Mouse (Mus musculus) gastrocnemius, postnatal 14 days (tissue): Measurements from ENCODE around the gene Ttll5. TPM values are rescaled to one million over a fixed set of nuclear protein-coding genes. Genes with fewer than 3 reads are reported as not detected.
A peak's percentile ranks its signal among the peaks of the same experiment; 100 is the strongest.

Source experiments
- DNase-seq: peaks from one replicate; pipeline ENCODE4 v3.0.0; 2021; ENCODE audit warnings: mixed read lengths
- intact Hi-C: fragments of 180-260 bp; cut with DNase I; formaldehyde crosslinking; loops from one replicate; pipeline ENCODE4 v1.15.1; 2025; ENCODE audit warnings: low total_unique reads
- total RNA-seq, 2 experiments: library from RNA; stranded (reverse); gene quantifications; 2 replicates each; pipeline ENCODE4 v1.2.3; 2021

Gene Ttll5
- total RNA-seq, 2 experiments from 2014 or later = 7.8 to 8.2 TPM

DNA sequence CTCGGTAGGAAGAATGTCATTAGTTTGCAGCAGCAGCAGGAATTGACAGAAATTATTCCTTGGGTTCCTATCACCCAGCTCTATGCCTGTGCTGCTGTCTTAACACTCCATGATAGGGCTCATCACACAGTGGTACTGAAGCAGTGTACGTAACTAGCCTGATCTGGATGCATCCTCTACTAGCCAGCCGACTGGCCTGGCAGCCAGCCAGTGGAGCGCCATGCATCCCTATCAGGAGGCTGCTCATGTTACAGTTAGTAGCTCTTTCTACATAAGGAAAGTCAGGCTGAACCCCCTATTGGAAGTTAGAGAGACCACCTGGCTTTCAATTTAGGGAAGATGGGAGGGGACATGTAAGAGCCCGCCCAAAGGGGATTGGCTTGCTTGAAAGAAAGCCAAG is 202.5 kb downstream of the Ttll5 start:
- intact Hi-C loops = loop anchor here (5.0 kb wide), 1 partner anchor 45 kb away; no protein-coding TSS in a partner anchor

DNA sequence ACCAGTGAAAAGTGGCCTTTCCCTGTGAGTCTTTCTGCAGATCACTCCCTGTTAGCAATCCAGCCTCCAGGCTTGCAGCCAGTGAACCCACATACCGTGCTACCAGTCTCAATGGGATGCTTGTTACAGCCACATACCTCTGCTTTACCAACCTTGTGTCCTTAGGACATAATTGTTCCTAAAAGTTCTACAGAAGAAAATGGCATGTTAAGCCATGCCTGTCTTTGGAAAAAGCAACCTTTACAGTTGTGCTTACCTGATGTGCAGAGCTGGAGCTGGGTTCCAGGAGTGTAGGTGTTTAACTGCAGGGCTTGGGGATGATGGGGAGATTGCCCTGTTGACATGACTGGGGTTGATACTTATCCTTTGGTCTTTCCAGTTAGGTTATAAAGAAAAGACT is 203.3 kb downstream of the Ttll5 start:
- intact Hi-C loops = loop anchor here (5.0 kb wide), 1 partner anchor 45 kb away; no protein-coding TSS in a partner anchor
- no peak for DNase-seq

More for the DNA sequence above, 202.5 kb downstream of the Ttll5 start:
- no peak for DNase-seq

DNA sequence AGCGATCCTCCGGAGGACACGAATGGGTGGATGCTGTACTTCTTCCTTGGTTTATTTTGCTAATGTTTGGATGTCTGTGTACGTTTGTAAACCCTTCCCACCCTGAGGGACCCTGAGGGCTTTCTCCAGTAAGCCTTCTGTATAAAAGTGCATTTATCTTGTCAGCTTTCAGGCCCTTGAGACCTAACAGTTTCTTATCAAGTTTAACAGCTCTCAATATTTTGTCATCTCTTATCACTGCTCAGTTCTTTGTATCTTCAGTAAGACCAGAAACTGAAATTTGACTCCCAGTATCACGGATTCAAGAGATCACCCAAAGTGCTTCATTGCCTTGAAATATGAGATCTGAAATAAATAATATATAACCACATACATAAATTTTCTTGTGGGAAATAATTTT is 206.5 kb downstream of the Ttll5 start:
- DNase-seq = no peak
- intact Hi-C loops = no loop called here

DNA sequence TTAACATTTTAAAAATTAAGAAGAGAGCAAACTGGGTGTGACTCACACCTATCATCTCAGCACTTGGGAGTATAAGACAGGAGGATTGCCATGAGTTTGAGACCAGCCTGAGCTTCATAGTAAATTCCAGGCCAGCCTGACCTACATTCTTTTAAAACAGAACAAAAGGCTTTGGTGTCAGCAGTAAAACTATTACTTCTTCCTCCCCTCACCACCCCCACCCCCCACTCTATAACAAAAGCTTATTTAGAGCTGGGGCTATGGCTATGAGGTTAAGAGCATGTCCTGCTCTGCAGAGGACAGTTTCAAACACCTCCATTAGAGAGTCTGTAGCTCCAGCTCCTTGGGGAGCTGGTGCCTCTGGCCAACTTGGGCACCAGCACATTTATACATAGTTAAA is 211.1 kb downstream of the Ttll5 start:
- intact Hi-C loops = no loop called here

DNA sequence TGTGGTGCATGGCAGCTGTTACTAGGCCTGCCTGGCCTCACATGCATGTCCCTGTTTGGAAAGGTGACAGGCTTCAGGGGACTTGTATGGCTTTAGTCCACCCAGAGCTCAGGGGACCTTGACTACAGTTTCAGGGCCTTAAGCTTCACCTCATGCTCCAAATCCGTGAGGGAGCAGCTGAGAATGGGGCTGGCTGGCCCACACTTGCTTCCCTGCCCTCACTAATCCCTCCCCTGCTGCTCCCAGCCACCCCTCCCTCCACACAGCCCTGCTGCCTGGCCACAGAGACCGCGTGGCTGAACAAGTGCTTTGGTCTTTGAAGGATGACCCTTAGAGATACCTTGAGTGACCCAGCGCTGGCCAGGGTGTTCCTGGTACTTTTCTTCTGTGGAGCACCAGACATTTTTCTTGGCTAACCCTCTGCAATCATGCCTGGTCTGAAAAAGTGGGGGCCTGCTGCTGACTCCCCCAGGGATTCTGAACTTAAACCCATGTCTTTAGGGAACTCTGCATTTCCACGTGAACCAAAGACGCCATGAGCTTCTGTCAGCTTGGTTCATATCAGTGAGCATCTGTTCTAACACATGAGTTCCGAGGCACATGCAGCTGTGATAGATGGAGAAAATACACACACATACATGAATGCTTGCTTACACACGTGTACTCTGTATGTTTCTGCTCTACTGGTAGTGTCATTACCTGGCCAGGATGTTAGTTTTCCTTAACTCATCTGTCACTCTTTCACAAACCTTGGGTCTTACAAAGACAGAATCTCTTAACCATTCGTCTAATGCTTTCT is 212.1 kb downstream of the Ttll5 start:
- intact Hi-C loops = no loop called here

More for the DNA sequence above, 211.1 kb downstream of the Ttll5 start:
- DNase-seq = no peak

DNA sequence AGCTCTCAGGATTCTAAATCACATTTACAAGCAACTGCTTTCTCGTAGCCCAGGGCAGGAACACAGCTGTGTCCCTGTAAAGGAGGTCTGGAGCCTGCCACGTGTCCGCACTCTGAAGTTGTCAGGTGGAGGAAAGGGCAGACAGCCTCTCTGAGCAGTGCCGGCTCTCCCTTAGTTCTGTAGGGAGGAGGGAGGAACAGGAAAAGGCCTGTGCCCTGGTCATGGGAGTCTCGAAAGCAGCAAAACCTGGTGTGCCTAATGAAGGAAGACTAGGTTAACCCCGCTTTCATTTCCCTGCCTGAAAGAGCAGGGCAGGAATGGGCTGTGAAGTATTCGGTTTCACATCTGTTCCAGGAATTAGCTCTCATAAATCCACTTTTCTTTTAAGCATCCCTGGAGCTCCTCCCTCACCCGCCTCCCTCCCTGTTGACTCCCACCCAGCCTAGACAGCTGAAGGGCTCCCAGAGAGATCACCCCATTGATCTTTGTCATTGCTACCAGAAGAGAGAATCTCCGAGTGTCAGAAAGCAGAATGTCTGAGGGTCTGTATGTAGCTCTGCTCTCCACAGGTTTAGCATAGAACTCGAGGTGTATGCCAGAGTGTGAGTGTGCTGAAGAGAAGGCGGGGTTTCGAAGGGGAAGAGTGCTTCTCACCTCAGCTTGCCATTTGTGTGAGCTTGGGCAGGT is 212.9 kb downstream of the Ttll5 start:
- intact Hi-C loops = no loop called here
- peak; percentile 19 for DNase-seq

More for the DNA sequence above, 212.1 kb downstream of the Ttll5 start:
- DNase-seq = peak; percentile 56

DNA sequence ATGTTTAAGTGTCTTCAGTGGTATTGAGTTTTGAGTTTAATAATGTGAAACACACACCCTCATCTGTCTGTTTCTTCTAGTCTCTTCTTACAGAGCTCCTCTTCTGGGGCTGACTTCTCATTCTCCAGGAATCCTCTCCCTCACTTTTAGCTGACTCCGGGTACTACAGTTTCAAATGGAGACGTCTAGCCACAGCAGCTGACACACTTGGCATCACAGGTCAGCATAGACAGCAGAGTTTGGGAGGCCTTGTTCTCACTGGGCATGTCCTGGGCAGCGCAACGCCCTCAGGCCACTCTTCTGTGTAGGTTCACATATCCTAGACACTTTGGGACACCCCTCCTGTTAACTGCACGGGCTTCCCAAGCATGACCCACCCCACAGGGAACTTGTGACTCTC is 214.6 kb downstream of the Ttll5 start:
- no peak for DNase-seq
- intact Hi-C loops = no loop called here

DNA sequence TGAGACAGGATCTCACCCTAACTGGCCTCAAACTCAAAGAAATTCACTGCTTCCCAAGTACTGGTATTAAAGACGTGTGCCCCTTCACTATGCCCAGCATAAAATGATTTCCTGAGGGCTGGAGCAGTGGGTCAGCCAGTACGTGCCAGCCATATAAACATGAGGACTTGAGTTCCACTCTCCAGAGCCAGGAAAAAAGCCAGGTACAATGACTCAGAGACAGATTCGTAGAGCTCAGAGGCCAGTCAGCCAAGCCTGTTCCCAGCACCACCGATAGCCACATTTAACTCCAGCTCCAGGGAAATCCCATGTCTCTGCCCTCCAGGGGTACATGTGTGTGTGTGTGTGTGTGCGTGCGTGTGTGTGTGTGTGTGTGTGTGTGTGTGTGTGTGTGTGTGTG is 215.3 kb downstream of the Ttll5 start:
- DNase-seq = no peak
- intact Hi-C loops = no loop called here

DNA sequence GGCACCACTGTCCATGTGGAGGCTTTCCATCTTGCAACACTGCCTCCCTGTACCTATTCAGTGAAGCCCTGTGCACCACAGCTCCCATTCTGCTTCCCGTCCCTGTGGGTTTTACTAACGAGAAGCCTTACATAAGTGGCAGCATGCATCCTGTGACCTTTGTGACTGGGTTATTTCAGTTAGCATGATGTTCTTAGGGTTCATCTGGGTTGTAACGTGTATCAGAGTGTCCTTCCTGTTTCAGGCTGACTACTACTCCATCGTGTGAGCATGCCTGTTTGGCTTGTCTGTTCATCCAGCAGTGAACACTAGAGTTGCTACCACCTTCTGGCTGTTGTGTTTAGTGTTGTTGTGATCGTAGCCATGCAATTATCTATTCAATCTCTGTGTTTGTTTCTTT is 221.7 kb downstream of the Ttll5 start:
- DNase-seq = no peak
- intact Hi-C loops = no loop called here

DNA sequence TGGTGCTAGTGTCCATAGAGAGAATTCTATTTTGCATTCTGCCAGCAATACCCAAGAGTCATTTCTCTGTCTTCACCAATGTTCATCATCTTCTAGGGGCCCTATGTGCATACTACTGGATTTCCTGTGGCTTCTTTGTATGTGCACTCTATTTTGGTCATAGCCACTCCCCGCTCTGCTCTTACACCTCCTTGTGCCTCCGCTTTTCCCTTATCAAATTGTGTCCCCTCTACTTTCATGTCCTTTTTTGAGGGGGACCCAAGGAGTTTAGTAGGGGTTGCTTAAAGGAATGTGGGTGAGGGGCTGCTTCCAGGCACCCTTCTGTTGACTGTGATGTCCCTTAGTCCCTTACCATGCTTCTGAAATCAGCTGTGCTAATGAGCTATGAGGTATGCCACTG is 222.3 kb downstream of the Ttll5 start:
- intact Hi-C loops = no loop called here
- no peak for DNase-seq

DNA sequence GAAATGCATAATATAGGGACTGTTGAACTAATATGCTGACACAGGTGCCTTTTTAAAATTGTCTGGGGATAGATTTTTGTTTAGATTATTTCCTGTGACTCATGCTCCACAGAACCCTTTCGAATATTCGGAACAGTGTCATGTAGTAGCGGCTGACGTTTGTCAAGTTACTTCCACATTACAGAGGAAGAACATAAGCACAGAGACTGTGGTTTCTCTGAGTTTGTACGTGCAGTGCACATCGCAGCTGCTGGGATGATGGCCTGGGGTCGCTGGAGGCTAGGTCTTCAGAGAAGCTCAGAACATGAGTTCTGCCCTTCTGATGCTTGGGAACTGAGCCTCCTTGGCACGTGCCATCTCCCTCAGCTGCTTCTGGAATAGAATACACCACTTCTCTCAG is 222.9 kb downstream of the Ttll5 start:
- intact Hi-C loops = no loop called here
- DNase-seq = no peak

DNA sequence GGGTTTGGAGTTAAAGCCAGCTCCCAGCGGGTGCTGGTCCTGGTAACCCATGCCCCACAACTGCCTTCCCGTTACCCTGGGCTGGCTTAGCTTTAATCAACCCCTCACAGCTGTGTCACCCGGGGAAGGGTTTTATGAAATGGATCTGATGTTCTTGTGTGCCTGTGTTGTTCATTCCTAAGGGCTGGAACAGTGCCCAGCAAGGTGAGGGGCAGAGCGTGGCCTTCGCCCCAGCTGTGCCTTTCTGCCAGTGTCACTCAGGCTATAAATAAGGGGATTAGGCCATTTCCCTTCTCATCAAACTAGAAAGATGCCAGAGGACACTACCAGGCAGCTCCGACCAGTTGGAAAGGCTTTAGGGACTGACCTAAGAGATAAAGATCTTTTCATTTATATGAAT is 225.4 kb downstream of the Ttll5 start:
- intact Hi-C loops = no loop called here
- DNase-seq = no peak

DNA sequence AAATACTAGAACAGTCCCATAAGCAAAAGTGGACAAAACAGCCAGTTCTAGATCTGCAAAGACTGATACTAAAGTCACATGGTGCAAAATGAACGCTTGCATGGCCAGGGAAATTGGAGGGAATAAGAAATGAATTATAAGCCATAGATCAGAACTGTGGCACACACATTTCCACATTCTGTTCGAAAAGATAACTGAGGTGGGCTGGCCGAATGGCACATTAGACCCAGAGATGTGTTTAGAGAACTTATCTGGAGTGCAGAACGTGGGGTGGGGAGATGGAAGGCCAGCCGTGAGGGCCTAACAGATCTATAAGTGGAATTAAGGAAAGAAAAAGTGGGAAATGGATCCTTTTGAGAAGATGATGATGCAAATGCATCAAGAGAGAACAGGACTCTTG is 227.0 kb downstream of the Ttll5 start:
- intact Hi-C loops = no loop called here
- DNase-seq = no peak

DNA sequence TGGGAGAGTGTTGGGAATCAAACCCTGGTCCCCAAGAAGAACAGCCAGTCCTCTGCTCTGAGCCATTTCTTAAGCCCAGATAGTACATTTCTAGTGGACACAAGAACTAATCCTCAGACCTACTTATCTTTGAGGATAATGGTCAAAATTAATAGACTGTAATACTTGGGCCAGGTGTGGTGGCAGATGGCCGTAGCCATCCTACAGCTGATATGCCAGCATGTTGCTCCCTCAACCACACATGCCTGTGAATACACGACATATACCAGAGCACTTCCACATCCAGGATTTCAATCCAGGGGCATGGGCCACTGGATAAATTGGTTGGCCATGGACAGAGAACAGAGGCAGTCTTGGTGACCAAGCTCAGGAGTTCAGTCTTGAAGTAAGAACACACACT is 230.8 kb downstream of the Ttll5 start:
- intact Hi-C loops = no loop called here

DNA sequence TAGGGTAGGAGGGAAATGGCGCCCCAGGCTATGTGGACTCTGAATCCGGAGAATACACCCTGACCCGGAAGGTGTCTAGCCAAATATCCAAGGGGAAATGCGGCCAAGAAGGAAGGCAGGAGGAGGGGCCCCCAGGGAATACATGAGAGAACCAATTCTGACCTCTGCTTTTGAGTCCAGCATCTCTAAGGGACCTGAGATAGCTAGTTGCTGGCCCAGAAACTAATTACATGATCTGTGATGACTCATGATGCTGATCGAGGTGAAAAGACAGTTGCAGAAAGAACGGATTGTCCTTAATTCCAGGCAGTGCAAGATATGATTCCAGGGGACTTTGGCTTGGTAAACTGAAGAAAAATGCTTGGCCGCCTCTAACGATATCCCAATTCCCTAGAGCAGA is 232.5 kb downstream of the Ttll5 start:
- intact Hi-C loops = no loop called here
- no peak for DNase-seq

More for the DNA sequence above, 230.8 kb downstream of the Ttll5 start:
- no peak for DNase-seq

DNA sequence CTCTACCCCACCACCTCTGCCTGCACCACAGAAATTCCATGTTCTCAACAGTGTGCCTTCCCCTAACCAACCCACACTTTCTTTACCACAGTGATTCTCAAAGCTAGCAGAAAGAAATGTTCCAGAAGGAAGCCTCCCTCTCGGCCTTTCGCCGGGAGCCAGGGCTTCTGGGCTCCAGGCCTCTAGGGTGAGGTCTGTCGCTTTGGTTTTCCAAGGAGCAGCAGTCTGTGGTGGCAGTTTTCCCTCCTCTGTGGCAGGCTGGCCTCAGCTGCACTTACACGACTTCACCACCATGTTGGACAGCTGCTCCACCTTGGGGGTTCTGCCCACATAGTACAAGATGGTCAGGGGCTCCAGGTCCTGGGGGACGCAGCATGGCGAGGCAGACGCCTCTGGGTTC is 233.1 kb downstream of the Ttll5 start:
- intact Hi-C loops = no loop called here
- no peak for DNase-seq

DNA sequence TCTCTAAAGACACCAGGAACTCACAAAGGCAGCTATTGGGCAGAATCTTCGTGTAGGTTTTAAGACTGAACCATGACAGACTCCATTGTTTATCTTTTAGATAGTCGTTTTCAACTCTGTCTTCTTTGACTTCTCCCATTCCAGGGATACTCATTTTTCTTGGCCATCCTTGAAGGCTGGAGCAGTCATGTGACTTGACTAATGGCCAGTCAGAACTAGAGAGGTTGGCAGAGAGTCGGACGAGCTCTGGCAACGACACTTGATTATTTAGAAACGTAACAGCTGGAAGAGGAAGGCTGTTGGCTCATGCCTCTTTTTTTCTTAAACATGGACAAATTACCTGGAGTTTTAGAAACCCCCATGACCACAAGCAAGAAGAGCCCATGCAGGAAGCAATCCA is 234.9 kb downstream of the Ttll5 start:
- no peak for DNase-seq
- intact Hi-C loops = no loop called here

DNA sequence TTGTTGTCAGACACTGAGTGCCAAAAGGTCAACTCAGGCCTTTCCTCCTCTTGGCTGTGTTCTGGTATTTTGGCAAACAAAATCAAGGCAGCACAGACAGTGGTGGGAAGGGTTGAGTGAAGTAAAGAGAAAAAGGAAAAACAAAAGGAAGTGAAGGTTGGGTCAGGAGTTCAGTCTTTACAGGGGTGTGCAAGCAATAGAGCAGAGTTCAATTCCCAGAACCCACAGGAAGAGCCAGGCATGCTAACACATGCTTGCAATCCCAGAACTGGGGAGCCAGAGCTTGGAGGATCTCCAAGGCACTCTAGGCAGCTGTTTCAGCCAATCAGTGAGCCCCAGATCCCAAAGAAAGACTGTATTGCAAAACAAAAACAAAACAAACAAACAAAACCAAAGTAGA is 240.3 kb downstream of the Ttll5 start:
- intact Hi-C loops = no loop called here
- no peak for DNase-seq

DNA sequence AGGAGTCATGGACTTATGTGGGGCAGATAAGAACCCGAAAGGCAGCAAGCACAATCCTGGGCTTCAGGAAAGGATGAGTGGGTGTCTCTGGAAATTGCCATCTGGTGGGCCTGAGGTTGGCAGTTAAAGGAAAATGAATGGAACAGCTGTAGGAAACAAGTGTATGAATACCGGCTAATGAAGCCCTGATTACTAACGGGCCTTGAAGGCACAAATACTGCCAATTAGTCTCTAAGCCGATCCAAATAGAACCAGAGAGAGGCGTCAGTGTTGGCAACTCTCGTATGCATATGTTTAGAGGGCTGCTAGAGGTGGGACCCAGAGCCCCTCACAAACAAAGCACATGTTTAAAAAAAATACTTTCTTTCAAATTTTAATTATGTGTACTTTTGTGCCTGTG is 247.0 kb downstream of the Ttll5 start:
- intact Hi-C loops = loop anchor here (5.0 kb wide), 1 partner anchor 44 kb away; no protein-coding TSS in a partner anchor
- no peak for DNase-seq

DNA sequence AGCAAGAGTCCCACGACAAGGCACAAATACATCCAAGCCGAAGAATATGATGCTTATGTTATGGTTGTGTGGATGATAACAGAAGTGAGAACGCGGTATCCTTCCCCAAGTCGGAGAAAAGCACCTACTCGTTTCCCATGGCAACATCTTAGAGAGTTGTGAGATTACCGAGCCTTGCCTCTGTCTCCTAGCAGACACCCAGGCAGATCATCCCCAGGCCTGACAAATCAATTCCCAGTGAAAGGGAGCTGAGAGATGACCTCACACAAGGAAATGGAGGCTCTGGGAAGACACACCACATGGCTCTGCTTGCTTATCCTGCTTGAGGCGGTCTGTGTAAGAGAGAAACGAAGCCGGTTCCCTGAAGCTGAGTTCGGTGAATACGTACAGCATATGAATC is 250.2 kb downstream of the Ttll5 start:
- no peak for DNase-seq
- intact Hi-C loops = loop anchor here (5.0 kb wide), 3 partner anchors 47 to 217 kb away; no protein-coding TSS in a partner anchor

DNA sequence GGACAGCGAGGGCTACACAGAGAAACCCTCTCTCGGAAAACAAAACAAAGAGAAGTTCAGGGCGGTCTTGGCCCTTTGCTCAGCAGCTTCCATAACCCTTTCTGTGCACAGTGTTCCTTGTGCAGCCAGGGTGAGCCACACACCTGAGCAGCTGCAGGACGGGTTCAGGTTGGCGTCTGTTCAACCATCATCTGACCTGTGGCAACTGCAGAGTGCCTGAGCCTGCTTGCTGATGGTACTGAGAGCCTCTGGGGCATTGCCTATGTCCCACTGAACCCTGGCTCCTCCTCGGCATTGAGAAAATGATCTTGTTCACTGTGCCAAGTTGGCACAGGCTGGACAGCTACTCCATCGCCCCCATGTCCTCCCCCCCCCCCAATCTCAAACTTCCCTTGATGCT is 250.9 kb downstream of the Ttll5 start:
- no peak for DNase-seq
- intact Hi-C loops = loop anchor here (5.0 kb wide), 2 partner anchors 123 to 218 kb away; no protein-coding TSS in a partner anchor
